17 mouse cellular contexts compared by ENCODE assay signal in the genomic region with DNA sequence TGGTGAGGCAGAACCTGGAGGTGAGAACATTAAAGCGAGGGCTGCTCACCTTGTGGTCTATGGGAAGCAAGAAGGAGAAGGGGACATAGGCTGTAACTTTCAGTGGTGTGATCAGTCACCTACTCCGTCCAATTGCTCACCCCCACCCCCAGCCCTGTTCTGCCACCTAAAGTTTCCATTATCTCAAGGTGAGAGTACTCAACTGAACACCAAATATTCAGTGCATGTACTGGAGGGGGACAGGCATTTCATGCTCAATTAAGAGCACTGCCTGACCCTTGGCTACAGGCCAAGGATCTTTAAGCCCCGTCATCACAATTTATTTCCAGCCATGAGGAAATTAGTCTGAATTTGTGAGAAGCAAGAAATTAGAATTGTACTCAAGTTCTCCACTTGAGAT. TPM values are rescaled to one million over a fixed set of nuclear protein-coding genes. Genes with fewer than 3 reads are reported as not detected.
"Had no signal": no experiment of that assay in that cellular context is flagged by ENCODE, and none has a peak within 500 bp of the region (broad histone marks: within the 10 kb centered on the region; RNA-seq: fewer than 3 reads in every experiment).

No protein-coding gene starts in this region.

- H3K9me3 ChIP-seq: liver, embryonic 12.5 days; megakaryocyte, embryonic 14.5 days; midbrain, embryonic 13.5 days; midbrain, embryonic 15.5 days; neural tube, embryonic 12.5 days; stomach, embryonic 15.5 days had no signal

- H3K36me3 ChIP-seq: midbrain, embryonic 13.5 days; midbrain, embryonic 15.5 days; neural tube, embryonic 12.5 days; stomach, embryonic 15.5 days had no signal

- H3K27me3 ChIP-seq: liver, embryonic 12.5 days; midbrain, embryonic 13.5 days; midbrain, embryonic 15.5 days; neural tube, embryonic 12.5 days; stomach, embryonic 15.5 days had no signal

- H3K4me3 ChIP-seq: liver, embryonic 12.5 days; megakaryocyte, embryonic 14.5 days; midbrain, embryonic 13.5 days; midbrain, embryonic 15.5 days; neural tube, embryonic 12.5 days; stomach, embryonic 15.5 days had no signal

- DNase-seq: right cerebral cortex, postnatal 14 days; thymus, adult 2 months; thymus, postnatal 25 days; thymus, postnatal 4 days had no signal

- H3K4me2 ChIP-seq: liver, embryonic 12.5 days; midbrain, embryonic 11.5 days; midbrain, embryonic 13.5 days; midbrain, embryonic 15.5 days; neural tube, embryonic 12.5 days; stomach, embryonic 15.5 days had no signal

- H3K4me1 ChIP-seq: liver, embryonic 12.5 days; megakaryocyte, embryonic 14.5 days; midbrain, embryonic 13.5 days; midbrain, embryonic 15.5 days; neural tube, embryonic 12.5 days; stomach, embryonic 15.5 days had no signal

- H3K9ac ChIP-seq: liver, embryonic 12.5 days; liver, embryonic 14.5 days; midbrain, embryonic 13.5 days; midbrain, embryonic 15.5 days; neural tube, embryonic 12.5 days; stomach, embryonic 15.5 days had no signal

- H3K27ac ChIP-seq: liver, embryonic 12.5 days; liver, embryonic 14.5 days; macrophage; midbrain, embryonic 13.5 days; midbrain, embryonic 15.5 days; neural tube, embryonic 12.5 days; stomach, embryonic 15.5 days; stomach, postnatal 0 days had no signal

- ATAC-seq: liver, embryonic 12.5 days; midbrain, embryonic 13.5 days; midbrain, embryonic 15.5 days had no signal

RNA-seq across cellular contexts. Expression of a gene that starts 37.8 kb away (rescaled TPM):
- total RNA-seq: monocyte, adult 5-6 weeks; neutrophil, adult 5-6 weeks had no signal
- polyA plus RNA-seq: liver, adult 2 months had no signal

RNA-seq across cellular contexts. Expression of a gene that starts 58.7 kb away (rescaled TPM):
- polyA plus RNA-seq: liver, adult 2 months had no signal
